ENCODE assay signal across 26 mouse cellular contexts in the genomic region with DNA sequence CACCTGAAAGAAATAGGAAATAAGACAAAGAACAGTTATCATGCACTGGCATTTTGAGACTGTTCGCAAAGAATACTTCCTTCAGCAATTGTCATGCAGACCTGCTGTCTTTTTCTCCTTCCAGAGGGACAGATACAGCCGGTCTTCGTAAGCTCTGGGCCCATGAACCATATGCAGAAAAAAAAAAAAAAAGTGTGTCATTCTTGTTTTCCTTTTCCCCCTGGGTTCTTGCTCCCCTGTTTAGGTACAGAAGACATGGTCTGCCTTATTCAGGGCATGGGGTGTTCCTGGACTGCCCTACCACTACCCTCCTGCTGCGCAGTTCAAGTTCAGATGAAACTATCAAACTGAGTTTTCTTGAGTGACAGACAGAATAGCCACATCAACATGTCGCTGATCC. TPM values are rescaled to one million over a fixed set of nuclear protein-coding genes. Genes with fewer than 3 reads are reported as not detected.
DNase-seq lines count a peak whose midpoint lies in the region; ATAC-seq and TF ChIP-seq lines count a peak whose summit lies in the region.
"Had no signal": no experiment of that assay in that cellular context is flagged by ENCODE, and none has a peak within 500 bp of the region (broad histone marks: within the 10 kb centered on the region; RNA-seq: fewer than 3 reads in every experiment).

No protein-coding gene starts in this region.

- no peaks in the 10 kb centered on the region for H3K36me3 ChIP-seq in liver, embryonic 13.5 days
- no peaks in the 10 kb centered on the region for H3K36me3 ChIP-seq in liver, embryonic 11.5 days (ENCODE audit: control insufficient read depth, insufficient read depth, low read length)
- H3K36me3 ChIP-seq in ES-E14 (ENCODE audit: control insufficient read depth, insufficient read depth, low read length, poor library complexity, severe bottlenecking) = no peaks in the 10 kb centered on the region
- H3K36me3 ChIP-seq in liver, embryonic 14.5 days (replicated peaks; ENCODE audit: control insufficient read depth, insufficient read depth, low read depth) = no peaks in the 10 kb centered on the region
- no peaks in the 10 kb centered on the region for H3K36me3 ChIP-seq in liver, postnatal 0 days (replicated peaks; ENCODE audit: insufficient read depth, low read length)
- H3K36me3 ChIP-seq in intestine, embryonic 16.5 days (ENCODE audit: control insufficient read depth, insufficient read depth, low read length) = no peaks in the 10 kb centered on the region
- H3K36me3 ChIP-seq: heart, embryonic 12.5 days; heart, embryonic 15.5 days had no signal

- no peak overlapping the region for H3K4me3 ChIP-seq in liver, embryonic 13.5 days (replicated peaks)
- no peak overlapping the region for H3K4me3 ChIP-seq in liver, embryonic 11.5 days (ENCODE audit: low read depth, low read length)
- no peak overlapping the region for H3K4me3 ChIP-seq in ES-E14 (ENCODE audit: insufficient read depth in 1 of 2, low read depth in 1 of 2, low read length in 2 of 2, poor library complexity in 1 of 2, severe bottlenecking in 1 of 2)
- no peak overlapping the region for H3K4me3 ChIP-seq in liver, embryonic 14.5 days (ENCODE audit: insufficient read depth in 1 of 2, low read depth in 2 of 2, low read length in 2 of 2)
- H3K4me3 ChIP-seq in liver, postnatal 0 days (ENCODE audit: low read depth, low read length) = no peak overlapping the region
- no peak overlapping the region for H3K4me3 ChIP-seq in intestine, embryonic 16.5 days (ENCODE audit: low read length)
- H3K4me3 ChIP-seq: gastrocnemius, adult 2 months; heart, embryonic 12.5 days; heart, embryonic 15.5 days had no signal

- no peak for TF ChIP-seq EP300 in liver, embryonic 14.5 days (IDR thresholded peaks at IDR 0.05; ENCODE audit: low read depth)
- no peak for TF ChIP-seq EP300 in liver, postnatal 0 days (IDR thresholded peaks at IDR 0.05; ENCODE audit: low read depth)

- DNase-seq in liver, embryonic 13.5 days = no peak
- no peak for DNase-seq in liver, embryonic 11.5 days (ENCODE audit: low spot score)
- no peak for DNase-seq in ES-E14 (ENCODE audit: low read depth, low spot score)
- DNase-seq in liver, embryonic 14.5 days (ENCODE audit: low read depth in 3 of 3, low spot score in 3 of 3) = no peak
- no peak for DNase-seq in liver, postnatal 0 days
- no peak for DNase-seq in cerebellum, adult 11 months
- DNase-seq in layer of hippocampus, adult 8-10 months (ENCODE audit: low spot score in 2 of 2) = no peak
- DNase-seq: adrenal gland, postnatal 10 days; adrenal gland, postnatal 36 days; cerebellum, adult 18-20 months; cerebellum, adult 9-10 months; cerebellum, postnatal 14 days; forebrain, postnatal 0 days; gastrocnemius, adult 2 months; gastrocnemius, postnatal 14 days; heart, adult 18-20 months; heart, postnatal 10 days; heart, postnatal 36 days had no signal

- peaks cover 18% of the 10 kb centered on the region for H3K4me1 ChIP-seq in liver, embryonic 13.5 days (replicated peaks)
- H3K4me1 ChIP-seq in liver, embryonic 11.5 days (replicated peaks; ENCODE audit: control insufficient read depth, insufficient read depth, low read length) = no peaks in the 10 kb centered on the region
- peaks cover 19 to 29% of the 10 kb centered on the region in 2 experiments for H3K4me1 ChIP-seq in ES-E14 (ENCODE audit: control insufficient read depth in 2 of 2, insufficient read depth in 2 of 2, low read length in 2 of 2, poor library complexity in 1 of 2)
- peaks cover 9 to 14% of the 10 kb centered on the region in 2 experiments for H3K4me1 ChIP-seq in liver, embryonic 14.5 days (replicated peaks; ENCODE audit: control insufficient read depth in 2 of 2, insufficient read depth in 2 of 2, low read length in 1 of 2)
- H3K4me1 ChIP-seq in liver, postnatal 0 days (ENCODE audit: insufficient read depth) = peaks cover 14% of the 10 kb centered on the region
- H3K4me1 ChIP-seq in intestine, embryonic 16.5 days (ENCODE audit: control insufficient read depth, insufficient read depth, low read length) = no peaks in the 10 kb centered on the region

- 0 out of 2 replicates have a peak overlapping the region, but pooled peaks have one; percentile 1 for H3K9ac ChIP-seq in liver, embryonic 13.5 days
- no peak overlapping the region for H3K9ac ChIP-seq in liver, embryonic 11.5 days (ENCODE audit: low read depth, low read length)
- no peak overlapping the region for H3K9ac ChIP-seq in ES-E14 (ENCODE audit: insufficient read depth, low read depth, low read length, poor library complexity, severe bottlenecking)
- H3K9ac ChIP-seq in liver, embryonic 14.5 days (replicated peaks) = no peak overlapping the region
- H3K9ac ChIP-seq in liver, postnatal 0 days (replicated peaks) = no peak overlapping the region
- no peak overlapping the region for H3K9ac ChIP-seq in intestine, embryonic 16.5 days (ENCODE audit: low read depth, low read length)
- H3K9ac ChIP-seq: forebrain, postnatal 0 days; heart, embryonic 12.5 days; heart, embryonic 15.5 days; hindbrain, embryonic 14.5 days had no signal

- peak; percentile 57 for ATAC-seq in liver, embryonic 13.5 days (ENCODE audit: low read depth)
- no peak for ATAC-seq in liver, embryonic 11.5 days (replicated peaks; ENCODE audit: low FRiP score)
- ATAC-seq in liver, embryonic 14.5 days (ENCODE audit: insufficient read depth) = peak; percentile 32; the same call in 1 of the 2 replicates
- ATAC-seq in liver, postnatal 0 days = peak; percentile 53
- ATAC-seq in intestine, embryonic 16.5 days = no peak
- ATAC-seq: CD4-positive, CD25-positive, alpha-beta regulatory T cell, adult 4 months; forebrain, embryonic 14.5 days; forebrain, postnatal 0 days; hindbrain, postnatal 0 days; inflammation-experienced regulatory T-cells, adult 6 months had no signal

- no peaks in the 10 kb centered on the region for H3K27me3 ChIP-seq in liver, embryonic 13.5 days
- H3K27me3 ChIP-seq in liver, embryonic 11.5 days (replicated peaks; ENCODE audit: control insufficient read depth, insufficient read depth, low read length) = no peaks in the 10 kb centered on the region
- H3K27me3 ChIP-seq in liver, embryonic 14.5 days (ENCODE audit: control insufficient read depth, insufficient read depth, low read length) = no peaks in the 10 kb centered on the region
- H3K27me3 ChIP-seq in liver, postnatal 0 days (ENCODE audit: insufficient read depth, low read length) = no peaks in the 10 kb centered on the region
- no peaks in the 10 kb centered on the region for H3K27me3 ChIP-seq in intestine, embryonic 16.5 days (replicated peaks; ENCODE audit: control insufficient read depth, insufficient read depth, low read length)
- H3K27me3 ChIP-seq: heart, embryonic 12.5 days; heart, embryonic 15.5 days had no signal

- H3K4me2 ChIP-seq in liver, embryonic 13.5 days = no peak overlapping the region
- H3K4me2 ChIP-seq in liver, embryonic 11.5 days = no peak overlapping the region
- peak overlapping the region; percentile 25; the same call in 1 of the 2 replicates for H3K4me2 ChIP-seq in liver, embryonic 14.5 days (ENCODE audit: low read depth)
- no peak overlapping the region for H3K4me2 ChIP-seq in liver, postnatal 0 days (ENCODE audit: low read depth, low read length)
- no peak overlapping the region for H3K4me2 ChIP-seq in intestine, embryonic 16.5 days (ENCODE audit: low read depth, low read length)
- H3K4me2 ChIP-seq: heart, embryonic 12.5 days; heart, embryonic 15.5 days; hindbrain, embryonic 14.5 days had no signal

- in situ Hi-C loops in ES-E14 (cut with MboI; ENCODE audit: low sequenced_read_pairs in 2 of 2, unreplicated experiment in 2 of 2) = no loop called here

- H3K27ac ChIP-seq in liver, embryonic 13.5 days = peak overlapping the region; percentile 72
- H3K27ac ChIP-seq in liver, embryonic 11.5 days (ENCODE audit: low read depth, low read length) = no peak overlapping the region
- H3K27ac ChIP-seq in ES-E14 (ENCODE audit: insufficient read depth, low read depth, low read length, poor library complexity, severe bottlenecking) = peak overlapping the region; percentile 55; the same call in 1 of the 2 replicates
- H3K27ac ChIP-seq in liver, embryonic 14.5 days = peak overlapping the region; percentile 14
- H3K27ac ChIP-seq in liver, postnatal 0 days (ENCODE audit: low read depth) = peak overlapping the region; percentile 3
- H3K27ac ChIP-seq in intestine, embryonic 16.5 days (ENCODE audit: low read length) = no peak overlapping the region
- H3K27ac ChIP-seq: gastrocnemius, adult 2 months; heart, embryonic 15.5 days; hindbrain, embryonic 14.5 days; hindbrain, postnatal 0 days had no signal

- no peak for TF ChIP-seq CTCF in liver, embryonic 14.5 days (IDR thresholded peaks at IDR 0.05; ENCODE audit: low read depth)
- no peak for TF ChIP-seq CTCF in liver, postnatal 0 days (IDR thresholded peaks at IDR 0.05; ENCODE audit: low read depth)

- WGBS in liver, embryonic 13.5 days (ENCODE audit: insufficient replicate concordance) = 46% methylated on average over 5 of the region's 5 CpGs
- WGBS in liver, embryonic 11.5 days = 66% methylated on average over 5 of the region's 5 CpGs
- WGBS in liver, embryonic 14.5 days (ENCODE audit: insufficient replicate concordance) = 48% methylated on average over 5 of the region's 5 CpGs
- WGBS in liver, postnatal 0 days (ENCODE audit: insufficient replicate concordance) = 70% methylated on average over 5 of the region's 5 CpGs
- 88% methylated on average over 5 of the region's 5 CpGs for WGBS in intestine, embryonic 16.5 days

- H3K9me3 ChIP-seq in liver, embryonic 13.5 days (replicated peaks) = no peaks in the 10 kb centered on the region
- H3K9me3 ChIP-seq in liver, embryonic 11.5 days (ENCODE audit: control insufficient read depth, low read length) = no peaks in the 10 kb centered on the region
- H3K9me3 ChIP-seq in ES-E14 (ENCODE audit: control insufficient read depth, insufficient read depth, low read depth, low read length) = no peaks in the 10 kb centered on the region
- H3K9me3 ChIP-seq in liver, embryonic 14.5 days (ENCODE audit: control insufficient read depth, low read length) = no peaks in the 10 kb centered on the region
- H3K9me3 ChIP-seq in liver, postnatal 0 days (ENCODE audit: low read length) = no peaks in the 10 kb centered on the region
- H3K9me3 ChIP-seq in intestine, embryonic 16.5 days (ENCODE audit: control insufficient read depth, low read length) = no peaks in the 10 kb centered on the region
- H3K9me3 ChIP-seq: heart, embryonic 12.5 days; heart, embryonic 15.5 days had no signal

TF ChIP-seq in ES-E14, 5 proteins besides CTCF, POLR2A, EP300 and RAD21 (continues in another document):
- TF ChIP-seq ZNF384 (IDR thresholded peaks at IDR 0.05; ENCODE audit: low read depth, low read length) = 0 out of 2 replicates have a peak, but pooled peaks have one; percentile 69

RNA-seq across cellular contexts. Expression of a gene that starts 41.8 kb away (rescaled TPM):
- polyA plus RNA-seq in liver, embryonic 13.5 days (2015; fragmentation: Nextera tagmentation; extraction: Ambion mirVana) = 90.0 and 92.8 TPM in 2 replicates
- 44.9 and 45.3 TPM in 2 replicates for polyA plus RNA-seq in liver, embryonic 11.5 days (2014; fragmentation: Nextera tagmentation; extraction: Ambion mirVana)
- 18.5 and 20.2 TPM in 2 replicates for total RNA-seq in ES-E14 (2012; rRNA removed)
- polyA plus RNA-seq in liver, embryonic 14.5 days (2012; rRNA removed) = 22.6 and 39.5 TPM in 2 replicates
- 83.6 and 91.3 TPM in 2 replicates for polyA plus RNA-seq in liver, embryonic 14.5 days (2014; fragmentation: Nextera tagmentation; extraction: Ambion mirVana)
- polyA plus RNA-seq in liver, postnatal 0 days (2015; fragmentation: Nextera tagmentation; extraction: Ambion mirVana) = 59.9 and 64.7 TPM in 2 replicates
- polyA plus RNA-seq in intestine, embryonic 16.5 days (2015; fragmentation: Nextera tagmentation; extraction: Ambion mirVana) = 75.1 and 75.4 TPM in 2 replicates
- 10 to 100 TPM; 27.5 to 30.5 (median 28.4) TPM for total RNA-seq in layer of hippocampus, adult 8-10 months (2022)

Comparison
In these comparisons a context has a peak if more than half of its experiments do, and no peak if none do; other contexts are left out.
1. ATAC-seq: peak in liver, embryonic 13.5 days (single experiment), liver, embryonic 14.5 days (single experiment) and liver, postnatal 0 days (single experiment); none in liver, embryonic 11.5 days (single experiment) and intestine, embryonic 16.5 days (single experiment).
2. H3K27ac ChIP-seq: peak in liver, embryonic 13.5 days (single experiment), ES-E14 (single experiment), liver, embryonic 14.5 days (single experiment) and liver, postnatal 0 days (single experiment); none in liver, embryonic 11.5 days (single experiment) and intestine, embryonic 16.5 days (single experiment).